Mouse (Mus musculus): ENCODE data around the gene Gad2. TPM values are rescaled to one million over a fixed set of nuclear protein-coding genes. Genes with fewer than 3 reads are reported as not detected.
"Not testable (repeated sequence)": the region's sequence is repeated elsewhere in the genome, so short reads cannot be mapped to it uniquely, and the experiment has no call there.

Gad2 gene
- 10 to 100 TPM; 90.0 to 93.0 TPM for total RNA-seq (2021)

DNA sequence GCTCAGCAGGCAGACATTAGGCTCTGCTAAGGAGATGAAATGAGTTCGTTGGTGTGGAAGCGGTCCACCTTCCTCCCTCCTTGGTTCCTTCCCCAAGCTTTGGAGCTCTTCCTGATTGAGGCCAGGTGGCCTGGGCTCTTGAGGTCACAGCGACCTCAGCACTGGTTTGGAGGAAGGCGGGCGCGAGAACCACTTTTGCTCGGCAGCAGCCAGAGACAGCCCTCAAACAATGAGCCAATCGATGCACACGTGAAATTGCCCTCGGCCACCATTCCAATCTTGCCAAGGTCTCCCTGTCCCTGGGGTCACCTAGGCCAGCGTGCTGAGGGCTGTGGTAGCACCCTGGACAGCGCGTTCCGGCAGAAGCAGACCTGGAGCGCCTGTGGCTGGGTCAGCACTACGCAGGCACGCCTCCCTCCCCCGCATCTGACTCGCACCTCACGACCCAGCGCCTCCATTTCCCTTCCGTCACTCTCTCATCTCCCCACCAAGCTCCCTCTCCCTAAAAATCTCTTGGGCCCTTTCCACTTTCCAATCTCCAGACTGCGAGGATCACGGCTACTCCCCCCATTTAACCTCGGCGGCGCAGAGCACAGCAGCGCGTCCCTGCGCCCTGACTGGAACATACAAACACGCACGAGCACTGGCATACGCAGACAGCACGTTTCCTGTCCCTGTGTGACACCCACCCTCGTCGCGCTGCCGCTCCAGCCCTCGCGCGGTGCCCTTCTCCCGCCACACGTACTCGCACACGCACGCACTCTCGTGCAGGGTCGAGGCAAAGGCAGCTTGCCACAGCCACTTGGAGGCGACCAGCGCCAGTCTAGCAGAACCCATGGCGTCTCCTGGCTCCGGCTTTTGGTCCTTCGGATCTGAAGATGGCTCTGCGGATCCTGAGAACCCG lies at the start of gene Gad2:
Gad2 (plus strand) TSS at position 378 of the 904 bp plus-strand sequence.
- no peak for DNase-seq (ENCODE audit: extremely low spot score in 1 of 2, low spot score in 1 of 2)

DNA sequence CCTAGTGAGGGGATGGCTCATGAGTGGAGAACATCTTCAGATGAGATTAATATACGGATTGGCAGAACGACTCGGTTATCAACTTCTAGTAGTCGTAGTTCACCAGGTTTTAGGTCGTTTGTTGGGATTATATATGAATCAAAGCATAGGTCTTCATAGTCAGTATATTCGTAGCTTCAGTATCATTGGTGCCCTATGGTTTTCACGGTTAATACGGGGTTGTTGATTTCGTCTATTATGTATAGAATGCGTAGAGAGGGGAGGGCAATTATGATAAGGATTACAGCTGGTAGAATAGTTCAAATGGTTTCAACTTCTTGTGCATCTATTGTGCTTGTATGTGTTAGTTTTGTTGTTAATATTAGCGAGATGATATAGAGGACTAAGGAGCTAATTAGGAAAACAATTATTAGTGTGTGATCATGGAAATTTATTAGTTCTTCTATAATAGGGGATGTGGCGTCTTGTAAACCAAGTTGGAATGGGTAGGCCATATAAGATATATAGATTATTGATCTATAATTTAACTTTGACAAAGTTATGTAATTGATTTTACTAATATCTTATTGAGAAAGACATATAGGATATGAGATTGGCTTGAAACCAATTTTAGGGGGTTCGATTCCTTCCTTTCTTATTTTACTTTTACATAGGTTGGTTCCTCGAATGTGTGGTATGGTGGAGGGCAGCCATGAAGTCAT lies 34.4 kb upstream of the Gad2 start:
- DNase-seq (ENCODE audit: extremely low spot score in 1 of 2, low spot score in 1 of 2): not testable (repeated sequence)

DNA sequence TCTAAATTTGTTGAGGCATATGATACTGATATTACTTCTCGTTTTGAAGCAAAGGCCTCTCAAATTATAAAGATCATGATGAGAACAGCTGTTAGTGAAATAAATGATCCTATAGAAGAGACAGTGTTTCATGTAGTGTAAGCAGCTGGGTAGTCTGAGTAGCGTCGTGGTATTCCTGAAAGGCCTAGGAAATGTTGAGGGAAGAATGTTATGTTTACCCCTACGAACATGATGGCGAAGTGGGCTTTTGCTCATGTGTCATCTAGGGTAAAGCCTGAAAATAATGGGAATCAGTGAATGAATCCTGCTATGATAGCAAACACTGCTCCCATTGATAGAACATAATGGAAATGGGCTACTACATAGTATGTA lies 33.8 kb upstream of the Gad2 start:
- not testable (repeated sequence) for DNase-seq (ENCODE audit: extremely low spot score in 1 of 2, low spot score in 1 of 2)

DNA sequence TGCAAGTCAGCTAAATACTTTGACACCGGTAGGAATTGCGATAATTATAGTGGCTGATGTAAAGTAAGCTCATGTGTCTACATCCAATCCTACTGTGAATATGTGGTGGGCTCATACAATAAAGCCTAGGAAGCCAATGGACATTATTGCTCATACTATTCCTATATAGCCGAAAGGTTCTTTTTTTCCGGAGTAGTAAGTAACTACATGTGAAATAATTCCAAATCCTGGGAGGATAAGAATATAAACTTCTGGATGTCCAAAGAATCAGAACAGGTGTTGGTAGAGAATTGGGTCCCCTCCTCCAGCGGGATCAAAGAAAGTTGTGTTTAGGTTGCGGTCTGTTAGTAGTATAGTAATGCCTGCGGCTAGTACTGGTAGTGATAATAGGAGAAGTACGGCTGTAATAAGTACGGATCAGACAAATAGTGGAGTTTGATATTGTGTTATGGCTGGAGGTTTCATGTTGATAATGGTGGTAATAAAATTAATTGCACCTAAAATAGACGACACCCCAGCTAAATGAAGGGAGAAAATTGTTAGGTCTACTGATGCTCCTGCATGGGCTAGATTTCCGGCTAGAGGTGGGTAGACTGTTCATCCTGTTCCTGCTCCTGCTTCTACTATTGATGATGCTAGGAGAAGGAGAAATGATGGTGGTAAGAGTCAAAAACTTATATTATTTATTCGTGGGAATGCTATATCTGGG lies 33.2 kb upstream of the Gad2 start:
- not testable (repeated sequence) for DNase-seq (ENCODE audit: extremely low spot score in 1 of 2, low spot score in 1 of 2)

DNA sequence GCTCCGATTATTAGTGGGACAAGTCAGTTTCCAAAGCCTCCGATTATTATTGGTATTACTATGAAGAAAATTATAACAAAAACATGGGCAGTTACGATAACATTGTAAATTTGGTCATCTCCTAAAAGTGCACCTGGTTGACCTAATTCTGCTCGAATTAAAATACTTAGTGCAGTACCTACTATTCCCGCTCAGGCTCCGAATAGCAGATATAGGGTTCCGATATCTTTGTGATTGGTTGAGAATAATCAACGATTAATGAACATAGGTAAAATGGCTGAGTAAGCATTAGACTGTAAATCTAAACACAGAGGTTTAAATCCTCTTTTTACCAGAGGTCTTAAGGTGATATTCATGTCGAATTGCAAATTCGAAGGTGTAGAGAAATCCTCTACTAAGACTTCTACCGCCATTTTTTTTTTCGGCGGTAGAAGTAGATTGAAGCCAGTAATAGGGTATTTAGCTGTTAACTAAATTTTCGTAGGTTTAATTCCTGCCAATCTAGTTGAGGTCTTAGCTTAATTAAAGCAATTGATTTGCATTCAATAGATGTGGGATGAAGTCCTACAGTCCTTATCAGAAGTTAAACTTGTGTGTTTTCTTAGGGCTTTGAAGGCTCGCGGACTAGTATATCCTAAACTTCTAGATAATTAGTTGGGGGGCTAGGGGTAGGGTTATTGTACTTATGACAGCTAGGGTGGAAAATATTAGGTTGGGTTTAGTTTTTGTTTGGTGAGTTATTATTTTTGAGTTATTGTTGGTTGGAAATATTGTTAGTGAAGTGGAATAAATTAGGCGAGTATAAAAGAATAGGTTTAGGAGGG lies 32.4 kb upstream of the Gad2 start:
- not testable (repeated sequence) for DNase-seq (ENCODE audit: extremely low spot score in 1 of 2, low spot score in 1 of 2)

DNA sequence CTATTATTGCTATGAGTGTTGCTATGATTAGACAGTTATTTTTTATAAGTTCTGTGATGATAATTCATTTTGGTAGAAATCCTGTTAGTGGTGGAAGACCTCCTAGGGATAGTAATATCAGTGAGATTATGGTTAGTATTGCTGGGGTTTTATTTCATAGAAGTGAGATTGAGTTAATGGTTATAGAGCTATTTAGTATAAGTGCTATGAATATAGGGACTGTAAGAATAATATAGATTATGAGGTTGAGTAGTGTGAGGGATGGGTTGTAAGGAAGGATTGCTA lies 31.9 kb upstream of the Gad2 start:
- DNase-seq (ENCODE audit: extremely low spot score in 1 of 2, low spot score in 1 of 2): no peak

DNA sequence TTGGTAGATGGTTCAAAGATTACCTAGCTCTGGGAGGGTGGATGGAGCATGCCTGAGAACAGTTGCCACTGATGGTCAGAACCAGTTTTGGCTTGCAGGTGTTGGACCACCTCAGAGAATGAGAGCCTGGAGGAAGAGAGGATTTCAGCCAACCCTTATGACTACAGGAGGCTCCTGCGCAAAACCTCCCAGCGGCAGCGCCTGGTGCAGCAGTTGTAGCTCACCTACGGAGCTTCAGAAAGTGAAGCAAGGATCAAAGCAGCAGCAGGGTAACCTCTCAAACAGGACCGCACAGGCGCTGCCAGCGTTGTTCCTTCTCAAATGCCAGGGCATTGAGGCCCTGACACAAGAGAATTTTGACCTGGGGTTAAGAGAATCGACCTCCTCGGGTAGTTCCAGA lies 4.1 kb upstream of the Gad2 start:
- DNase-seq (ENCODE audit: extremely low spot score in 1 of 2, low spot score in 1 of 2): no peak

DNA sequence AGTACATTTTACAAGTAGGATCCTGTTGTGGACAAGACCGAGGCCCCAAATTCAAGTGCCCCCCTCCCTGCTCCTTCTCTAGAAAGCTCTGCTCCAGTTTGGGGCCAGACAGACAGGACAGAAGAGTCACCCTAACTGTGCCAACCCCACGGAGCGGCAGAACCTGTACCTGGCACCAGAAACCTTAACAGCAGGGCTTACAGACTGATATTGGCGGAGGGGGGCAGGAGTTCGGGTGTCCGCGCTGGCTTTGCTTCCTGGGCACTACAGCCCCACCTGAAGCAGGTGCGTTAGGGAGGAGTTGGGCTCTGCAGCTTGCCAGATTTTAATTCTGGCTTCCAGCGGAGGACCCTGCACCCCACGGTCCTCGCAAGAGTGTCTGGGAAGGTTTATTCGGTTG lies 2.6 kb upstream of the Gad2 start:
- no peak for DNase-seq (ENCODE audit: extremely low spot score in 1 of 2, low spot score in 1 of 2)

DNA sequence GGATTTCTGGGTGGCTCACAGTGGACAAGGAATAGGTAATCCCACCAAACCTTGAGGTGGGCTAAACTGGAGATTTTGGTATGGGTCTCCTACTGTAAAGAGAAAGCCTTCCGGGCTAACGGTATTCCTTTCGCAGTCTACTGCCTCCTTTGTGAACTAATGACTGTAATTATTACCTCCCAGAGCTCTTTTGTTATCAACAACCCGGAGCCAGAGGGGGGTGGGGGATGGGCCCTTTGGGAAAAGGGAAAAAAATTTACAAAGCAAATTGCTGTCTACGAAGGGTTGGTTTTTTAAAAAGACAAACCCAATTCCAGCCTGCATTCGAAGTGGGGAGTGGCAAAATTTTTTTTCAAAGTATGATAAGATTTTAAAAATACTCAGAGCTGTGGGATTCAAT lies 2.0 kb upstream of the Gad2 start:
- no peak for DNase-seq (ENCODE audit: extremely low spot score in 1 of 2, low spot score in 1 of 2)

DNA sequence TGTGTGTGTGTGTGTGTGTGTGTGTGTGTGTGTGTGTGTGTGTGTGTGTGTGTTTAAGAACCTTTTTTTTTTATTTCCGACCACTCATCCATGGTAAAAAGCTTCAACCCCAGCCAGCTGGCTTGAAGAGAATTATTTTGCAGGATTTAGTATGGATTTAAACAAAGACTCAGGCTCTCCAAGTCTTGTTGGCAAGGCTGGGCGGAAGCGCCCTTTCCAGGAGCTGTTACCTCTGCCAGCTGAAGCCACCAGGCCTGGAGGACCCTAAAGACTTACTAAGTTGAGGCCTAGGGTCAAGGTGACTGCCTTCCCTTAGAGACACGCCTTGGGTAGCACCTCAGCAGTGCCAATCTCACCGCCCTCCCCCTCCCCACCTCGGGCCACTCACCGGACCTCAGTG lies 1.5 kb upstream of the Gad2 start:
- DNase-seq (ENCODE audit: extremely low spot score in 1 of 2, low spot score in 1 of 2): no peak

DNA sequence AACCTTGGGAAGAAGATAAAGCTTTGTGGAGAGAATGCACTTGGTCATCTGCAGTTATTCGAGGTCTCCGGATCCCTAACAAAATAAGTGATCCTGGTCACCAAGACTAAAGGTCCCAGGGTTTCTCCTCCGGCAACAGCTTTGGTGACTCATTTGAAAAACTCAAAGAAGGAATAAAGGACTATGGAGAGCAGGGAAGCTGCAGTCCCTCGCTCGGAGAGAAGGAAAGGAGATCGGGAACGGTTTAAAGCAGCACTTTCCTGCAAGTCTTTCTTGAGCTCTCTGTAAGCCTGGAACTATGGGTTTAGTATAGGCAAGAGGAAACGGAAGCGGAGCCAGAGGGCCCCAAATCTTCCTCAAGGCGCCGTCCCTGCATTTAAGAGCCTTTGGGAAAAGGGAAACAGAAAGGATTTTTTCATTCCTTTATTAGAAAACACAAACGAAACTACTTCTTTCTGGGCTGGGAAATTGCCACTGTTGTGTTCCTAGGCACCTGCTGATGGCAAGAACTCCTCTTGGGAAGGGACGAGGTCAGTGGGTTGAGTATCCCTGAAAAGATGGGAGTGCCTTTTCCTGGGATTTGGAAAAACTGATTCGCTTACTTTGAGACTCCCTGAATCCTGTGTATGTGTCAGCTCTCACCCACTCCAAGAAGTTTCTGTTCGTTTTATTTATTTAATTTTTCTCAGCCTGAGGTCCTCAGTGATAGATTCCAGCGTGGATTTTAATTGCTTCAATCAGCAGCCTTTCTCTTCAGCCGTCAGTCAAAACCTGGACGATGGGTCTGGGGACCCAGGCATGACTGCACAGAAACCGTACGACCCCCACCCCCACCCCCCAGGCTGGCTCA lies 802 bp upstream of the Gad2 start:
- no peak for DNase-seq (ENCODE audit: extremely low spot score in 1 of 2, low spot score in 1 of 2)

DNA sequence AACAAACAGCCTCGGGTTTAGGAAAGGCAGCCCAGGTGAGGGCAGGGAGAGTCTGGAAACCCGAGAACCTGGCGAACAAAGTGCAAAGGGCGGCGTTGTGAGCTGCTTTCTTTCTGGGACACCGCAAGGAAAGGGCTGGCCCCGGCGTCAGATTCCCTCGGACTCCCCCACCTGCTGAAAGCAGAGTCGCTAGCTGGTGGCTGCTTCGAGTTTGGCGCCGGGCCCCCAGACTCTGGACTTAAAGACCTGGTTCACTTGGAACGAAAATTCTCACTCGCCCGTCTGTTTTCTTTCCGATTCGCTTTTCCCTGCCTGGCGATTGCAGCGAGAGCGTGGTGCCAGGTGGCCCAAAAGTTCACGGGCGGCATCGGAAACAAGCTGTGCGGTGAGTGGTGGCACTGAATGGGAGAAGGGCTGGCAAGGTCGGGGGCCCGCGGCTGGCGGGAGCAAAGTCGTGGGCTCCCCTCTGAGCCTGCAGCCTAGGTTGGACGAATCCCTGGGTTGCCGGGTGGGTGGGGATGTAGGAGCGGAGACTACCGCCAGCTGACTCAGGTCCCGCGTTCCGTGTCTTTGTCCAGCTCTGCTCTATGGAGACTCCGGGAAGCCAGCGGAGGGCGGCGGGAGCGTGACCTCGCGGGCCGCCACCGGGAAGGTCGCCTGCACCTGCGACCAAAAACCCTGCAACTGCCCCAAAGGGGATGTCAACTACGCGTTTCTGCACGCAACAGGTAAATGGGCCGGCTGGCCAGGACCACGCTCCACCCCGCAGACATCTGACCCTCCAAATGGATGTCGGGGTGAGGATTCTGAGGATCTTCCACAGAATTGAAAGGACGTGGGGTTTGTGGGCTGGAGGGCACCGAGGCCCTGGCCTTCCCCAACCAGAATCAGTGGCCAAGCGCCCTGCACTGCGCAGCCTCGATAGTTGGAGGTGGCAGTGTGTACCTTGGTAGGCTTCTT lies 1.4 kb downstream of the Gad2 start:
- DNase-seq (ENCODE audit: extremely low spot score in 1 of 2, low spot score in 1 of 2): no peak

DNA sequence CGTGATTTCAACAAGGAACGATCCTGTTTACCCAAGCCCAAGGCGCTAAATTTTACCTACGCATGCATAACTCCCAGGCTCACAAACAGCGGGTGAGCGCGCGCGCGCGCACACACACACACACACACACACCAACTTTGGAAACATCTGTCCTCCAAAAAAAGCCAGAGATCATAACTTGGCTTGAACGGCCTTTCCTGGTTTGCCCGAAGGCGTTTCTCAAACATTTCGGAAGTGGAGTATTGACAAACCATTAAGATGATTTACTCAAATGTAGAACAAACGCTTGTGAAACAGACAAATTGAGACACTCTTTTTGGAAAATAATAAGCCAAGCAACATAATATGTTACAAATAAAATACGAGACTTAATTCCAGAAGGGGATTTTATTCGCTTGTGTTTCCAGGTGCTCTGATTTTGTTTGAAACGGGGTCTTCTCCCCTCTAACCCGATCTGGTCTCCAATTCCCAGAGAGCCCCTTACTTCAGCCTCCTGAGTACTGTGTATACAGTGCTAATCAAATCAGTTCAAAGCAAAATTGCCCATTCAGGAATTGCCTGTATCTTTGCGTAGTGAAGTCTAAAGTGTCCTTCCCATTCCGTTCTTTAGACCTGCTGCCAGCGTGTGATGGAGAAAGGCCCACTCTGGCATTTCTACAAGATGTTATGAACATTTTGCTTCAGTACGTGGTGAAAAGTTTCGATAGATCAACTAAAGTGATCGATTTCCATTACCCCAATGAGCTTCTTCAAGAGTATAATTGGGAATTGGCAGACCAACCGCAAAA lies 2.4 kb downstream of the Gad2 start:
- no peak for DNase-seq (ENCODE audit: extremely low spot score in 1 of 2, low spot score in 1 of 2)

DNA sequence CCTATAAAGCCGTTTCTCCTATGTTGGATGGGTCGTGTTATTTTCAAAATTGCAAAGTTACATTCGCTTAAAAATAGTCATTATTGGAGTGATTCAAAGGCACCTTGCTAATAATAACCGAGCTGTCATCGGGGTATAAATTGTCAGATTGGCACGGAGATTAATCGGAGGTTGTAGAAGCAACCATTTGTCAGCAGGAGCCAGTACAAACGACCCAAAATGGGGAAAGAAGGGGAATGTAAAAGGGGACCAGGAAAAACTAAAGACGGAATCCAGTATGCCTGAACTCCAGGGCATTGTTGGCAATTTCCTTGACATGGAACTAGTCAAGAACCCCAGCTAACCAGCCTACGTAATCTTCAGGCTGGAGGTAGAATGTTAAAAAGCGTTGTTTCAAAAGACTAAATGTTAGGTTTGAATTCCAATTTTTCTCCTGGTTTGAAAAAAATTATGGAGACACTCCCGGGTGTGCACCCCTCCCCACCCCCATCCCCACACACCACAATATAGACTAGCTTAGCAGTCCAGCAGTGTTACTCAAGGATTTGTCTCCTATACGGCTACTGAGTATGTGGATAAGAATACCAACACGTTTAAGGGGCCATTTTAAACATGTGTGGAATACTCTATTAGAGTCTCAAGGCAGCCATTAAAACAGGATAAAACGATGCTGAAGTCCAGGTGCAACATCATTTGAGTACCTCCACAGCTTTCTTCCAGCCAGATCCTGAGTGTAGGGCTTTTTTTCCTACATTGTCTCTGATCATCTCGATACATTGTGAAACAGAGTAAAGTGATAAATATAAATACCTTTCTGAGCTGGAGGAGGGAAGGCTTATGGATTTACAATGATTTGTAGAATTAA lies 3.3 kb downstream of the Gad2 start:
- DNase-seq (ENCODE audit: extremely low spot score in 1 of 2, low spot score in 1 of 2): no peak

DNA sequence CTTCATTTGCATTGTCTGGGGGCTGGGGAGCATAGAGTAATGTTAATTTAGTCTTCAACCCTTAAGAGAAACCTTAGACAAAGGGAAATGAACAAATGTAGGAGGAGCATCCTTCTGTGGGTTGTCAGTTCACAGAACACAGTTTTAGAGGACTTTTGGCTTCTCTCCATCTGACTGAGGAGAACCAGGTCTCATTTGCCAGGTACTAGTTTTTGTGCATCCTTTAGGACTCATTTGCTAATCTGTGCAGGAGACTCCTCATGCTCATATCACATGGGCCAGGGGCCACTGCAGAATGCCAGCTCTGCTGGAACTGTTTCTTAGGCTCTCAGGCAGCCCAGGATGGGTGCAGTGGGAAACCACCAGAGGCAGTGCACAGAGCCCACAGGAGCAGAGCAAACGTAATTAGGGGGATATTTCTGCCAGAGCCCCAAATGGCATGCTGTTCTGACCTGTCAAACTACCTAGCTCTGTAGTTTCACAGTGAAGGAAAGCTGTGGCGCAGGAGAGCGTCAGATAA lies 5.2 kb downstream of the Gad2 start:
- DNase-seq (ENCODE audit: extremely low spot score in 1 of 2, low spot score in 1 of 2): no peak

DNA sequence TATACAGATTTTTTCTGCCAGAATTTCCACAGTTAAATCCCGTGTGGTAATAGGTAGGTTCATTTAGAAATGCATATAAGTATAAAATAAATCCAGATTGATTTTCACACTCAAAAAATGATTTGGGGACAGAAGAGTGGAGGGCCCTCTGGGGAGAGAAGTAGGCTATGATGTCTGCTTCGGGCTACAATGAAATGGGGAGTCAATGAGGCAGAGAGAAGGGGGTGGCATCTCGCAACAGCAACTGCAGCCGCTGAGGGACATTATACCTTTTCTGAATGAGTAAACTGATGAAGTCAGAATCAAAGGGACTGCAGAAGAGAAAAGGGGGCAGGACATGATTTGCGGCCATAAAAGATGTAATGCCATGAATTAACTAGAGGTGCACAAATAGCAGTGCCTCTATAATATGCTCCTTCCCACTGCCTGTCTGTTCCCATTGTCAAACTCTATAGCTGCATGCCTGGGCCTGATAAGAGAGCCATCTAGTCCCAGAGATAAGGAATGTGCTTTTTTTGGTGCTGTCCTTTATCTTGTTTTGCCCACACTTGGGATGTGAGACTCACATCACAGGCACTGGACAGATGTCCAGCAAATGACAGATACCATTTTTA lies 5.9 kb downstream of the Gad2 start:
- DNase-seq (ENCODE audit: extremely low spot score in 1 of 2, low spot score in 1 of 2): no peak
